Mouse (Mus musculus) layer of hippocampus, postnatal 10 days (tissue): Measurements from ENCODE around the gene Tbx4. TPM values are rescaled to one million over a fixed set of nuclear protein-coding genes. Genes with fewer than 3 reads are reported as not detected.

Experiments
- total RNA-seq, 2 experiments: library from RNA; stranded (reverse); gene quantifications; 2 replicates each; pipeline ENCODE4 v1.2.3; 2021

The Tbx4 gene
- total RNA-seq, 2 experiments from 2014 or later: 0.54 to 0.69 TPM

Other genes starting within 250 kb of the Tbx4 start
- gene Tbx2, start 53.9 kb upstream of the Tbx4 start, total RNA-seq: 1 to 10 TPM; 3.0 to 3.9 TPM
- gene Gm11444, start 36.1 kb upstream of the Tbx4 start, total RNA-seq: not detected